Mouse (Mus musculus) limb, embryonic 15.5 days (tissue): ENCODE measurements around the gene Dlgap1. TPM values are rescaled to one million over a fixed set of nuclear protein-coding genes. Genes with fewer than 3 reads are reported as not detected.

Experiments used
- ATAC-seq: fragments of 200-750 bp; cut with Nextera tagmentation; 2 replicates; pipeline ENCODE4 v1.8.0; 2017; ENCODE audit warnings: low read depth, moderate TSS enrichment; ENCODE audit not compliant: insufficient number of reproducible peaks, low FRiP score, low TSS enrichment
- H3K27ac ChIP-seq: fragments of 300-500 bp; sonication (generic); 2 replicates; pipeline ENCODE4 v1.5.1; 2015; ENCODE audit warnings: moderate library complexity, mild to moderate bottlenecking, inconsistent platforms
- H3K27me3 ChIP-seq: fragments of 300-500 bp; sonication (generic); 2 replicates; pipeline ENCODE4 v1.6.1; 2015; ENCODE audit warnings: inconsistent platforms
- H3K36me3 ChIP-seq: fragments of 300-500 bp; sonication (generic); 2 replicates; pipeline ENCODE4 v1.6.1; 2015; ENCODE audit warnings: inconsistent platforms
- H3K4me1 ChIP-seq: fragments of 300-500 bp; sonication (generic); 2 replicates; pipeline ENCODE4 v1.6.1; 2015; ENCODE audit warnings: inconsistent platforms
- H3K4me2 ChIP-seq: fragments of 300-500 bp; sonication (generic); 2 replicates; pipeline ENCODE4 v1.6.1; 2015; ENCODE audit warnings: mild to moderate bottlenecking, inconsistent platforms
- H3K4me3 ChIP-seq: fragments of 300-500 bp; sonication (generic); 2 replicates; pipeline ENCODE4 v1.5.1; 2015; ENCODE audit warnings: mild to moderate bottlenecking, inconsistent platforms
- H3K9ac ChIP-seq: fragments of 300-500 bp; sonication (generic); 2 replicates; pipeline ENCODE4 v1.6.1; 2015; ENCODE audit warnings: inconsistent platforms
- H3K9me3 ChIP-seq: fragments of 300-500 bp; sonication (generic); 2 replicates; pipeline ENCODE4 v1.6.1; 2016; ENCODE audit warnings: inconsistent platforms
- WGBS: fragments of 180-500 bp; shearing (Covaris S2); methylation state at CpG from one replicate; pipeline ENCODE4 v1.1.7; 2015; 5-methylcytosine and 5-hydroxymethylcytosine counted together
- polyA plus RNA-seq: library from polyadenylated mRNA; unstranded; fragments of >200 nt; fragmentation: Nextera tagmentation; extraction: Ambion mirVana; gene quantifications from 2 replicates; pipeline ENCODE4 v1.2.1, GENCODE M21; 2015

The Dlgap1 gene
- polyA plus RNA-seq, 1 experiment from 2014 or later = 3.1 TPM

DNA sequence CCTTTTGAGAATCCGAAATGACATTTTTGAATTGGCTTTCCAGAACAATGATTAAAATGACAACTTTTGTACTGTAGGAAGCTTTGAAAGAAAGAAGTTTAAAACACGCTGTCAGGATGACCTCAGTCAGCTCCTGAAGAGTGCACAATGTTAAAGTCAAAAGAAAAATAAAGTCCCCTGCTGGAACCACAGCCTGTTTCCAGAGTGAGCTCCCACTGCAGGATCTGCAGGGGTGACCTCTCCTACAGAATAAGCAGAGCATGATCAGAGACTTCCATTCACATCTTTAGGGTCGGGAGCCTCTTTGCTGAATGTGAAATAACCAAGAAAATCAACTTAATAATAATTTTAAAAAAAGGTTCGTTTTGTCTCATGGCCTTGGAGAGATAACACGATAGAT is 544.9 kb downstream of the Dlgap1 start:
- Histone ChIP-seq H3K27ac (no peak overlapping the region), H3K27me3 (no peaks in the 10 kb centered on the region), H3K4me1 (no peaks in the 10 kb centered on the region), H3K36me3 (no peaks in the 10 kb centered on the region), H3K9ac (no peak overlapping the region), H3K4me2 (no peak overlapping the region), H3K4me3 (no peak overlapping the region), H3K9me3 (no peaks in the 10 kb centered on the region)
- ATAC-seq = no peak
- WGBS = 86% methylated on average over 5 of the region's 5 CpGs

DNA sequence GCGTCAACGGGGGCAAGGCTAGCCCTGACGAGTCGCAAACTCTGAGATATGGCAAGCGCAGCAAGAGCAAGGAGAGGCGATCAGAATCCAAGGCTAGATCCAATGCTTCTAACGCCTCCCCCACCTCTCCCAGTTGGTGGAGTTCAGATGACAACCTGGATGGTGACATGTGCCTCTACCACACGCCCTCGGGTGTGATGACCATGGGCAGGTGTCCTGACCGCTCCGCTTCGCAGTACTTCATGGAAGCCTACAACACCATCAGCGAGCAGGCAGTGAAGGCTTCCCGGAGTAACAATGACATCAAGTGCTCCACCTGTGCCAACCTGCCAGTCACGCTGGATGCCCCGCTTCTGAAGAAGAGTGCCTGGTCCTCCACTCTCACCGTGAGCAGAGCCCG is 547.6 kb downstream of the Dlgap1 start:
- no peaks in the 10 kb centered on the region for H3K36me3 ChIP-seq
- no peak overlapping the region for H3K27ac ChIP-seq
- H3K9ac ChIP-seq = no peak overlapping the region
- no peaks in the 10 kb centered on the region for H3K9me3 ChIP-seq
- H3K27me3 ChIP-seq = no peaks in the 10 kb centered on the region
- no peak overlapping the region for H3K4me3 ChIP-seq
- H3K4me2 ChIP-seq = no peak overlapping the region
- H3K4me1 ChIP-seq = no peaks in the 10 kb centered on the region
- no peak for ATAC-seq
- WGBS = 91% methylated on average over 18 of the region's 18 CpGs

DNA sequence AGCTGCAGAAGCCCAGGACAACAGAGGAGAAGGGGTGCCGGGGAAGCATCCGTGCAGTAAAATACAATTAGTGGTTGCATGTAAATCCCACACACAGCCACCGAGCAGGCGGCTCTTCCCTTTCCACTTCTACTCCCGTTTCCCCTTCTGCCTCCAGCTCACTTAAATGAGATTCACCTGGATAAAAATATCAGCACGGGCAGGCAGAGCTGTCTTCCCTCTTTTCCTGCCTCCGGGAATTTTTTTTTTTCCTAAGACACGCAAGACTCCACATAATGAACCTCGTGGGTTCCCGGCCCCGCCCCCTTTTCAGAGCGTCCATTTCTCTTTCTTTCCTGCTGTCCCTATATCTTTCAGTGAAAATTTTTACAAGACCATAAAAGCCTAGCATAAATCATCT is 548.5 kb downstream of the Dlgap1 start:
- WGBS = 75% methylated on average over 12 of the region's 12 CpGs
- Histone ChIP-seq H3K9me3 (no peaks in the 10 kb centered on the region), H3K4me1 (no peaks in the 10 kb centered on the region), H3K27ac (no peak overlapping the region), H3K36me3 (no peaks in the 10 kb centered on the region), H3K9ac (no peak overlapping the region), H3K4me3 (no peak overlapping the region), H3K4me2 (no peak overlapping the region), H3K27me3 (no peaks in the 10 kb centered on the region)
- ATAC-seq = no peak

DNA sequence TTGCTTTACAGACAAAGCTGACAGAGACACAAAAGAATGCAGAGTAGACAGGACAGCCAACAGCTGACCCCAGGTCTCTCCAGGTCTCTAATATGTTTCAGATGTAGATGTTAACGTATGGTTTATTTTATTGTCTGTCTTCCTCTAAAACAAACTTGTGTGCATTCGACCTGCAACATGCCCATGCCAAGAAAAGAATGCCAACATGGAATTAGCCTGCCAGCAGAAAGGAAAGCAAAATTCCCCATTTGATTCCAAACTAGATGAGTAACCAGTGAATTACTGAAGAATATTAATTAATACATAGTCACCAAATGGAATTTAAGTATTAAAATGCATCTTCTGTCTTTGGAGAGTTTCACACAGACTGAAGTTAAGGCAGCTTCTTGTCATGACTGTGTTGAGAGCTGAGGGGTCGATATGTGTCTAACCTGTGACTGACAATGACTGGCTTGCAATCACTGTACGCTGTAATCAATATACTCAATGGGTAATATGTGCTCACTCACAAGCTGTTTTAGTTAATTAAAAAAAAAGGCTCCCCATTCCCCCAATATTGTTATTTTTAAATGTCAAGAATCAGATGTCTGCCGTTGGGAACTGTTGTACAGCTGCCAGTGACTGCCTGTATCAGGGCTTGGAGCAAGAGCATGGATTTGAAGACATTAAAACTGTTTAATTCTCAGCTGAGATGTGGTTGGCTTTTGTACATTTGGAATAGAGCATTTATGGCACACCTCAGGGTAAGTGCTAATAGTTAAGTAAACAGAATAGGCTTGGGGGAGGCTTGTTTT is 552.4 kb downstream of the Dlgap1 start:
- WGBS = 50% methylated on average over 5 of the region's 5 CpGs
- H3K27me3 ChIP-seq = no peaks in the 10 kb centered on the region
- no peak overlapping the region for H3K27ac ChIP-seq
- no peaks in the 10 kb centered on the region for H3K36me3 ChIP-seq
- H3K9ac ChIP-seq = no peak overlapping the region
- ATAC-seq = no peak
- H3K9me3 ChIP-seq = no peaks in the 10 kb centered on the region
- no peak overlapping the region for H3K4me3 ChIP-seq
- no peak overlapping the region for H3K4me2 ChIP-seq
- no peaks in the 10 kb centered on the region for H3K4me1 ChIP-seq

DNA sequence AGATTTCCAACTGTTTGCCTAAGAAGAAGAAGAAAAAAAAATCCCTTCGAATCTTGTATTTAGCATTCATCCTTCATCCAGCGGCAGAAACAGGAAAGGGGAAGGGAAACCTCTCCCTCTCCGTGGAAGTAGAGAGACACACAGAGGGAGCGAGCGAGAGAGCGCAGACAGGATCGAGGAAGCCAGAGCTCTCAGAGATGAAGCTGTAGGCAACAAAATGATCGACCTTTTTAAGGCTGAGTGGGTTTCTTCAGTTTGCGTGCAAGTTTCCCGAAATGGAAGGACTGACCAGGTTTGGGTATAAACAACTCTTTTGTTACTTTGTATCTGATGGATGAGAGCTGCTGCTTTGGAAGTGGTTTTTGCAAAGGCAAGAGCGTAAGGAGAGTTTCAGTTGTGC is 553.1 kb downstream of the Dlgap1 start:
- ATAC-seq = no peak

DNA sequence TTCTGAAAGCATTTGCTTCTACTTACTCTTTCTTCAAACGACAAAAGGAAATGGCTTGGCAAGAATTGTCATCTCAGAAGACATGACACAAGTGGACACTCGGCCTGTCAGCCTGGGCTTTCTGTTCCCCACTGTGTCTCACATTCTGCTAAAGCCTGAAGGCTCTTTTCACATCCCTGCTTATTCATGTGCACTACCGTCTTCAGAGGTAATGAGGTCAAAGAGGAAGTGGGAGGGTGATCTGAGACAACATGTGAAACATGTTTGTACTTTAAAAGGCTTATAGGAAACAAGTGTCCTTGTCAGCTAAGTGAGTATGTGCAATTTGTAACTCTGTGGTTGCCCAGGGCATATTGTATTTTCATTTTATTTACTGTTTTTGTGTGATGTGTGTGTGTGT is 557.1 kb downstream of the Dlgap1 start:
- H3K36me3 ChIP-seq = no peaks in the 10 kb centered on the region
- no peaks in the 10 kb centered on the region for H3K9me3 ChIP-seq
- H3K4me2 ChIP-seq = no peak overlapping the region
- no peak overlapping the region for H3K4me3 ChIP-seq
- 53% methylated on average over 3 of the region's 3 CpGs for WGBS
- no peak for ATAC-seq
- no peak overlapping the region for H3K9ac ChIP-seq
- H3K27ac ChIP-seq = no peak overlapping the region
- peaks cover 8% of the 10 kb centered on the region for H3K4me1 ChIP-seq
- H3K27me3 ChIP-seq = no peaks in the 10 kb centered on the region

More for the DNA sequence above, 553.1 kb downstream of the Dlgap1 start:
- Histone ChIP-seq H3K9me3 (no peaks in the 10 kb centered on the region), H3K27ac (no peak overlapping the region), H3K4me1 (no peaks in the 10 kb centered on the region), H3K36me3 (no peaks in the 10 kb centered on the region), H3K9ac (no peak overlapping the region), H3K4me2 (no peak overlapping the region), H3K4me3 (peak overlapping the region; percentile 6), H3K27me3 (no peaks in the 10 kb centered on the region)
- 39% methylated on average over 11 of the region's 11 CpGs for WGBS

DNA sequence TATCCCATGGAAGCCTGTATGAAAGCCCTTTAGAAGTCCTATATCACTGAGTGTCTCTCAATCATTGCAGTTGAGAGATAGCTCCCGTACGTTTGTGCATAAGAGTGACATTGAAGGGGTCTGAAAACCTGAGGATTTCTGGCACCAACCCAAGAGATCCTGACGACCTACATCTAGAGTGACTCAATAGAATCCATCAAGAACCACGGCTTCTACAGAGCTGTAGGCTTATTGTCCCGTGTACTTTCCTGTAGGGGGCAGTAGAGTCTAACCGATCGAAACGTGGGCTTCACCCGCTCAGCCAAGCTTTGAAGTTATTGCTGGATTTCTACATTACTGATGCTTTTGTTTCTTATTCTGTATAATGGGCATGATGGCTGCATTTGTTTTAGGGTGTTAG is 558.2 kb downstream of the Dlgap1 start:
- Histone ChIP-seq H3K27ac (no peak overlapping the region), H3K4me3 (no peak overlapping the region), H3K27me3 (no peaks in the 10 kb centered on the region), H3K4me1 (peaks cover 8% of the 10 kb centered on the region), H3K9me3 (no peaks in the 10 kb centered on the region), H3K36me3 (no peaks in the 10 kb centered on the region), H3K9ac (no peak overlapping the region), H3K4me2 (no peak overlapping the region)
- WGBS = 30% methylated on average over 9 of the region's 9 CpGs
- ATAC-seq = no peak

DNA sequence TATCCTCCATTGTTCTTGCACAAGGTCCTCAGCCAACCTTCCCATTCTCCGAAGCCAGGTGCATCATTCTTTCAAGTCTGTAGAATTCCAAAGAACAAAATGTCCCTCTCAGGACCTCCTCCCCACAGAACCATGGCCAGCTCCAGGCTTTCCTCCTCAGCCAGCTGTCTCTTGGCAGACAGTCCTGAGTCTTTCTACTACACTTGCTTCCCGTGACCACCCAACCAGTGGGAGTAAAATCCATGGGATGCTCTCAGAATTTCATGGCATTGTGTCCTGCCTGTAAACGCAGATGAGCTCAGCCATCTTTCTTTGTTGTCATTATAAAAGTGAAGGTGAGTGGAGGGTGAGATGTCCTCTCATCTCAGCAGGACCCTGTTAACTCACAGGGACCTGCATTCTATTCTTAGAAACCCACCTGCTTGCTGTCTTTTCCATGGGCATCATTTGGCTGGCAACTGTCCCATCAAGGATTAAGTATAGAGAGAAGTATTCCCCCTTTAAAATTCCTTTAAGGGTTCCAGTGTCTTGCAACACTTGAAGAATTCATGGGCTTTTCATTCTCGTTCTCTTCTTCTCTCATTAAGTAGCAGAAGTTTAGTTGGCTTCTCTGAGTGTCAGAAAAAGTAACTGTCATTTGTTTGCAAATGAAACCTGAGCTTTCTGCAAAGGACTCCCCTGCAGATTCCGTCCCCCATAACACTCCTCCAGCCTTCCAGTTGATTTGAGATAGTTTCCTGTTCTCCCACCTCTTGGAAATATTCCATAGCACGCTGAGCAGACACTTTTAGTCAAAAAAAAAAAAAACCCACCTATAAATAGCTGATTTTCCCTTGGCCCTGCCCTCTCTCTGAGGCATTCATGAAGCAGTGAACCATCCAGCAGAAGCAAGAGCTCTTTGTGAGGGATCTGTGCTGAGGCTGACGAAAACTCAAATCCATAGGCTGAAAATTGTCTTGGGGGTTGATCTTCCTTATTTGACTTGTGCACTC is 559.6 kb downstream of the Dlgap1 start:
- no peaks in the 10 kb centered on the region for H3K9me3 ChIP-seq
- H3K4me2 ChIP-seq = no peak overlapping the region
- ATAC-seq = no peak
- peaks cover 8% of the 10 kb centered on the region for H3K4me1 ChIP-seq
- H3K27me3 ChIP-seq = no peaks in the 10 kb centered on the region
- H3K27ac ChIP-seq = no peak overlapping the region
- no peak overlapping the region for H3K4me3 ChIP-seq
- WGBS = 40% methylated on average over 7 of the region's 7 CpGs
- no peaks in the 10 kb centered on the region for H3K36me3 ChIP-seq
- H3K9ac ChIP-seq = no peak overlapping the region

DNA sequence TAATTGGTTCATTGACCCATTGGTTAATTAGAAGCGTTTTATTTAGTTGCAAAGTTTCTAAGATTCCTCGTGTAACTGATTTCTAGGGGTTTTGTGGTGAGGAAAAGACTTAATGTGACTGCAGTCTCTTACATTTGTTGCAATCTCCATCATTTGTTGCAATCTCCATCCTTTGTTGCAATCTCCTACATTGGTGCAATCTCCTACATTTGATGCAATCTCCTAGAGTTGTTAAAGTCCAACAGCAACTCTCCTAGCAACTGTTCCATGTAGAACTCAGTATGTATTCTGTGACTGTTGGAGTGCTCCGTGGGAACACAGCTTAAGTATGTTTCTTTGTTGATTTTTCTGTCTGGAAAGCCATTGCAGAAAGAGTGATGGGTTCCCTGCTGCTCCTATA is 565.4 kb downstream of the Dlgap1 start:
- H3K4me1 ChIP-seq = no peaks in the 10 kb centered on the region
- H3K9ac ChIP-seq = no peak overlapping the region
- 74% methylated on average over 3 of the region's 3 CpGs for WGBS
- no peak overlapping the region for H3K4me2 ChIP-seq
- no peaks in the 10 kb centered on the region for H3K36me3 ChIP-seq
- H3K9me3 ChIP-seq = no peaks in the 10 kb centered on the region
- no peak overlapping the region for H3K4me3 ChIP-seq
- H3K27ac ChIP-seq = no peak overlapping the region
- ATAC-seq = no peak
- no peaks in the 10 kb centered on the region for H3K27me3 ChIP-seq

DNA sequence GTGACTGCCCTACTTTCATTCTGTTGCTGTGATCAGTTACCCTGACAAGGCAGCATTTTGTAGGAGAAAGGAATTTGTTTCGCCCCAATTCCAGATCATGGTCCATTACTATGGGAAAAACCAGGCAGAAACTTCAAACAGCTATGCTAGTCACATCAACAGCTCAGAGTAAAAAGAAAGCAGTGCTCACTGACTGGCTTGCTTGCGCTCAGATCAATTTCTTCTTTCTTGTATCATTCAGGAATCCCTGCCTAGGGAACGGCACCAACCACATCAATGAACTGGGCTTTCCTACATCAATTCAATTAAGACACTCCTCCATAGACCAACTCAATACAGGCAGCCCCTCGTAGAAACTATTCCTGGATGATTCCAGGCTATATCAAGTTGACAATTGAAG is 572.9 kb downstream of the Dlgap1 start:
- WGBS = 86% methylated on average over 4 of the region's 4 CpGs
- Histone ChIP-seq H3K36me3 (no peaks in the 10 kb centered on the region), H3K4me1 (no peaks in the 10 kb centered on the region), H3K27me3 (no peaks in the 10 kb centered on the region), H3K9ac (no peak overlapping the region), H3K4me2 (no peak overlapping the region), H3K4me3 (no peak overlapping the region), H3K9me3 (no peaks in the 10 kb centered on the region), H3K27ac (no peak overlapping the region)
- ATAC-seq = no peak

DNA sequence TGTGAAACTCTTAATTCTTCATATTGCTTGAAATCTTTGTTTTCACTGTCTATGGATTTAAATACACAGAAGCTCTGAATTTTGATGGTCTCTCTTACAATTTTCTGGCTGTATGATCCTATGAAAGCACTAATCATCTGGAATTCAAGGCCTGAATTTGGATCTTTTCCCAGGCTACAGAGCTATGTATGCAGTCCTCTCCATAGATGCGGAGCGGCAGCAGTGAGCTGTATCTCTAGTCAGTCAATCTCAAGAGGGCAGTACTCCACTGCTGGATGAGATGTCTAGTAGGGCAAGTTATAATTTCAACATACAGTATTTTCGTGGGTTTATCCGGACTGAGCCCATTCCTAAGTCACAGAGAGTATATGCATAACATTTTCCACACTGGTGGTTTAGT is 581.9 kb downstream of the Dlgap1 start:
- Histone ChIP-seq H3K27me3 (no peaks in the 10 kb centered on the region), H3K9ac (no peak overlapping the region), H3K27ac (no peak overlapping the region), H3K4me2 (no peak overlapping the region), H3K36me3 (no peaks in the 10 kb centered on the region), H3K4me1 (no peaks in the 10 kb centered on the region), H3K4me3 (no peak overlapping the region), H3K9me3 (no peaks in the 10 kb centered on the region)
- no peak for ATAC-seq
- WGBS = 79% methylated on average over 4 of the region's 4 CpGs

DNA sequence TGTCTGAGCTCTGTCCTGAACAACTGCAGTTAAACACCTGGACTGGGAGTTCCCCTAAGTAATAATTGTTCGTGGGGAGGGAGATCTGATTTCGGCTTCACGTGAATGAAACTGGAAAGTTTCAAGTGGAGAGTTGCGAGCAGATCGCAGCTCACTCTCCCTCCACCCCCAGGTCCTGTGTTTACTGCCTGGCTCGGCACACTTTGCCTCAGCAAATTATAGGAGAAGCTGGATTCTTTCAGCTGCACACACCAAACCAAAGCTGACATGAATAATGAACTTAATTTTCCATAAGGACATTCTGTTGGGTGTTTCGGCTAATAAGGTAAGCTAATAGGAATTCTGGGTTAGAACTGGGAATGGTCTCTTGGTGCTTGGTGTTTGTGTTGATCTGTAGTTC is 592.7 kb downstream of the Dlgap1 start:
- no peak for ATAC-seq
- no peaks in the 10 kb centered on the region for H3K27me3 ChIP-seq
- H3K27ac ChIP-seq = no peak overlapping the region
- peaks cover 4% of the 10 kb centered on the region for H3K4me1 ChIP-seq
- H3K9me3 ChIP-seq = no peaks in the 10 kb centered on the region
- peak overlapping the region; percentile 4; the same call in 1 of the 2 replicates for H3K4me3 ChIP-seq
- WGBS = 20% methylated on average over 7 of the region's 7 CpGs
- peak overlapping the region; percentile 25 for H3K4me2 ChIP-seq
- H3K36me3 ChIP-seq = no peaks in the 10 kb centered on the region
- no peak overlapping the region for H3K9ac ChIP-seq
